Mouse (Mus musculus): ENCODE measurements around the gene Zbtb38. TPM values are rescaled to one million over a fixed set of nuclear protein-coding genes. Genes with fewer than 3 reads are reported as not detected.

Zbtb38 gene
- total RNA-seq, 2 experiments from 2014 or later: 28.5 to 35.0 TPM

DNA sequence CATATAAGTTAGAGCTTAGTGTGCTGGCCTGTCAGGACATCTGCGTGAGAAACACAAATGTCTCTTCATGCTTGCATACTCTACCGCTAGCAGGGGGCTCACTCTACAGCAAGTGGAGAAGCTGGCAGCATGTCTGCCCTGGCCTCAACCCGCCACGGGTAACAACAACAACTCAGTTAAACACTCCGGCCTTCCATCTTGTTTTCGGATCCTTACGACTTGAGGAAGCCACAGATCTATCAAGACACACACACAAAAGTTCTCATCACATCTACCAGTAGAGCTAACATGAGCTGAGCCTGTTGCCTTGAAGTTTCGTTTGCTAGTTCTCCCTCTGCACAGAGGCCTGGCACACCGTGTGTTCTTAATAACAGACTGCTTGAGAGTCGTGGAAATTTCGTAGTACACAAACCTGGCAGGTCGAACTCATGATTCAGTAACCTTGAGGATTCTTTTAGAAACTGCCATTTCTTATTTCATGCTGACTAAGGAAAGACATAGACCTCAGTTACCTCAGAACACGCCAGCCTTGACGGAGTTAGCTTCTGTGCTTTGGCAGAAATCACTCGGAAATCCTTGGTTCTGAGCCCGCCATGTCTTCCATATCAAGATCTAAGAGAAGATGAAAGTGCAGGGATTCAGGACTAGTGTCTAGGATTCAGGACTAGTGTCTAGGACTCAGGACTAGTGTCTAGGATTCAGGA, 34.8 kb downstream of the Zbtb38 start:
- intact Hi-C loops (cut with DNase I): loop anchor here (2.0 kb wide), 1 partner anchor 39 kb away; no protein-coding TSS in a partner anchor
- no peak for DNase-seq

GRCm38 (mm10) chr9:96716735-96717444, 35.7 kb downstream of the Zbtb38 start:
- intact Hi-C loops (cut with DNase I): no loop called here
- no peak for DNase-seq

DNA sequence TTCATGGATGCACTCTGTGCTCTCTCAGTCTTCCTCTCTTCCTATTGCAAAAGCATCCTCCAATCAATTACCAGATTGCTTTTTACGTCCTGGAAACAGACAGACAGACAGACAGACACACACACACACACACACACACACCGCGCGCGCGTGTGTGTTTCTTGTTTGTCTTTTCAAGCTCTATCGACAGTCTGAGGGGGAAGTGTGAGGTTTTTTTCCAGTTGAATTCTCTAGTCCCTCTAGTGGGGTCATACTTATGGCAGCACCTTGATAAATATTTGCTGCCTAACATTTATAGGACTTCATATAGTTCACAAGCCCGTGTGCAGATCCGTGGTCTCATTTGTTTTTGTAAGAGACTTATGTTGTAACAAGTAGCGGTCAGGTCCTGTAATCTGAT, 36.5 kb downstream of the Zbtb38 start:
- intact Hi-C loops (cut with DNase I): no loop called here
- DNase-seq: no peak

DNA sequence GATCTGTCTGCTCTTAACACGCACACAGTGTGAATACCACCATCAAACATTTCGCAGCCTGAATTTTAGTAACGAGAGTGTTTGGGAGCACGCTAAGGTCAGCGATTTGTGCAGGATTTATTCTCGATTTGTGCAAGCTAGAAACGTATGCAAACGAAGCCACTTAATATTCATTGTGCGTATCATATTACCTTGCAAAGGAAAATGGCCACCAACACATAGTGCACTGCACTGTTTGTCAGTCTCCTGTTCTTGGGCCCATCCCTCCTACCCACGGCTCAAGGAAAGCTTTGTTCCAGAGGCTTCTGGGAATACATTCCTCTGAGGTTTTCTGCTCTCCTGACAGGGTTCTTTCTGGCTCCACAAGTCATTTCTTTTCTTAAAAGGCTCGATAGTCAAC, 37.5 kb downstream of the Zbtb38 start:
- intact Hi-C loops (cut with DNase I): no loop called here
- no peak for DNase-seq

- no peak for DNase-seq
- intact Hi-C loops (cut with DNase I): no loop called here
Measured at GRCm38 (mm10) chr9:96713472-96714390, 38.9 kb downstream of the Zbtb38 start.

DNA sequence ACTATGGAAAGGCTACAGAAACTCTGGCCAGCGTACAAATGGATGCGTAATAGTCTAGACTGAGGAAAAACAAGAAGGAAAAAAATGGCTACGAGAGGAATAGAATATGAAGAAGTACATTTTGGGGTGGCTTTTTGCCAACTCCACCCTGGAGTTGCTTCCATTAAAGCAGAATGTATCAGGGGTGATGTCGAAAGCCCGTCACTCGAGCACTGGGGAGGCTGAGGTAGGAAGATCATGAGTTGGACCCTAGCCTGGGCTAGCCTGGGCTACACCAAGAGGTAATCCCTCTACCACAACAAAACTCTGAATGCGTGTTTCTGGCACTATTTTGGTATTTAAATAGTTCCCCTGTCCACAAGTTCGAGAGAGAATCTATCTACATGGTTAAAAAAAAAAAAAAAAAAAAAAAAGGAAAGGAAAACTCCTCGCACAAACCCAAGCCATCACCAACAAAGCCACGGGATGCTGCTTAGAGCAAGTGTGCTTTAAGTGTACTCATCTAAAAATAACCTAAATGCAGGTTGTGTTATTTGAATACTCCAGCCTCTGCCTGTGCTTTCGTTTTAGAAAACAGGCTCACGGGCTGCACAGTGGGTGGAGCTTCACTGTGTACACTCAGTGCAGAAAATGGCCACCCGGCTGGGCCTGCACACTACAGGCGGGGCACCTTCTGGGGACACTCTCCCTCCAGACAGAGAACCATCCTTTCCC, 39.7 kb downstream of the Zbtb38 start:
- DNase-seq: peak; percentile 59 to 61
- intact Hi-C loops (cut with DNase I): no loop called here

- no peak for DNase-seq
- intact Hi-C loops (cut with DNase I): no loop called here
Measured at GRCm38 (mm10) chr9:96712045-96712444, 40.6 kb downstream of the Zbtb38 start.

DNA sequence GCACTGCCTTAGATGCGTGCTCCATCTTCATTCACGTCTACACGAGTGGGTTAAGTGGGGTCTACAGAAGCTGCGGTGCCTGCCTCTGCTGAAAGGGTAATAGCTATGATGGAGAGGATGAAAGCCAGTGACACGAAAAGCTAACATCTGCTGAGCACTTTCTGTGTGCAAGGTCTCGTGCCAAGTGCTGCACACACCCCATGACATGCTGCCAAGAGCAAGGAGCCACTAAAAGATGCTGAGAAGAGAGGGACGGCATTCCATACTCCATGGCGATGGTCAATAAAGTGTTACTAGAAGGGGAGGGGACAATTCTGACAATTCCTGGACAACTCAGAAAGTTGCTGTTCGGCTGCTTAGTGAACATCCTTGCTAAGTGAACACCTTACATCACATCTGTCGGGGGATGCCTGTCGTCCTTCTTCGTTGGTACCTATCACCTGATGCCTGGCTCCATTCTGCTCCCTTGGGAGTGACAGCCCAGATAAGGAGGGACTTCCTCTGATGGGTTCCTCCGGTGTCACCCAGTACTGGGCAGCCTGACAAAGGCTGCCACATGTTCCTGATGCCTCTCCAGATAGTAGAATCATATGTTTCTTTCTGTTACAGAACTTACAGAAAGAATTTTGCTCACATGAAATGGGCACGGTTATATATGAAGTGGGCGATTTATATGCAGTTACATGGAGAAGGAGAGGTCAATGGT, 42.2 kb downstream of the Zbtb38 start:
- intact Hi-C loops (cut with DNase I): no loop called here
- no peak for DNase-seq

GRCm38 (mm10) chr9:96708905-96709304, 43.7 kb downstream of the Zbtb38 start:
- no peak for DNase-seq
- intact Hi-C loops (cut with DNase I): no loop called here

DNA sequence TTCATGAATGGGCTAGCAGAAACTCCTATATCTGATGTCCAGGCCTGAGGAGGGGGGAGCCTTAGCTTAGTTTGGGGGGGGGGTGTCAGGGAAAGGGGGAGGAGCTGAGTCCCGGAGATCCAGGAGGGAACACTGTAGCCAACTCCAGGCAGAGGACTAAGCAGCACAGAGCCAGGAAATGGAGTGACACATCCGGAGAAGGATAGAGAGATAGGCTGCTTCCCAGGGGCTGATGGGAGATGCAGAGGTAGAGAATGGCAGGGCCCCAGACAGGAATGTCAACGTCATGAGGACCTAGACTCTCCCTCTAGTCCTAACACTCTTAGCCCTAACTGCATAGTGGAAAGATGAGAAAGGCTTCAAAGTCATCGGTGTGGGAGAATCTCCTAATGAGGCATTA, 44.7 kb downstream of the Zbtb38 start:
- DNase-seq: no peak
- intact Hi-C loops (cut with DNase I): no loop called here

DNA sequence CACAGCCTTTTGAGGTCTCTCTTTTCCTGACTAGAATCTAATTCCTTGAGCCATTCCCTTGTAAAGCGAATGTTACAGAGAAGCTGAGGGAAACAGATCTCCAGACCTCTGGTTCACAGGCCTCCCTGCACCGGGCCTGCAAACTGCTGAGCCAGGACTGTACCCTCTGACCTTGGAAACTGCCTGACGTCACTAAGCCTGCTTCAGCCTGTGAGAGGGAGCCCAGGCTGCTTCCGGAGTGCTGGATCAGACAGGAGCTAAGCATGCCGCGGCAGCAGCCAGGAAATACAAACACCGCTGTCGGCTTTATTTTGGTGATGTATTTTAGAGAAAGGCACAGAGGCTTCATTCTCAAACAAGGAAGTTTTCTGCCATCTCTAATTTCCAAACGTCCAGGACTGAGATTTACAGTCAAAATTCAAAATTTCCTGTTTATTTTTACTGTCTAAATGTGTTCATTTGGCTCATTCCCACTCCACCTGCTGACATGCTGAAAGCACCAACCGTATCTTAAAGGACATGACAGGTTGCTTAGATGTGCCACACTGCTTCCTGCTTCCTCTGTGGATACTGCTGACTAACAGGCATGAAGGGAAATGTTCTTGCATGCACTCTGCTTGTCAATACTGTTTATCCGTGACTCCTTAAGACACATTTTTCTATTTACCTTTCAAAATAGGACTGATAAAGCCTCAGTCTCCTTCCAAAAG, 46.9 kb downstream of the Zbtb38 start:
- intact Hi-C loops (cut with DNase I): no loop called here
- DNase-seq: peak; percentile 73 to 80

- no peak for DNase-seq
- intact Hi-C loops (cut with DNase I): no loop called here
Measured at GRCm38 (mm10) chr9:96704935-96705334, 47.7 kb downstream of the Zbtb38 start.

DNA sequence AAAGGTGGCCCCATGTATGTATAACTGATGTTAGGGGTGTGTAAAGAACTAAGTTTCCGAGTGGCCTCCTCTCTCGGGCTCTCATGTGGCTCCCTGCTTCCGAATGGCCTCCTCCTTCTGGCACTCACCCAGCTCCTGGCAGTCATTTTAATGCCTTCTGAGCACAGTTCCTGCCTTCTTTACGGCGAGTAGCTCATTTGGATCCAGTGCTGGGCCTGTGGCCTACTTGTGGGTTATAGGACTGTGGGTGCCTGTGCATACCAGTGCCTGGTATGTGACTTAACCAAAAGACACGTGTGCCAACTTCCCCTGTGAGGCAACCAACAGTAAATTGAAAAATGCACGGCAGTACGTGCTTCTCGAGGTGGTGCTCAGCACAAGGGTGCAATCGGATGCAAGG, 50.7 kb downstream of the Zbtb38 start:
- intact Hi-C loops (cut with DNase I): no loop called here
- DNase-seq: no peak

DNA sequence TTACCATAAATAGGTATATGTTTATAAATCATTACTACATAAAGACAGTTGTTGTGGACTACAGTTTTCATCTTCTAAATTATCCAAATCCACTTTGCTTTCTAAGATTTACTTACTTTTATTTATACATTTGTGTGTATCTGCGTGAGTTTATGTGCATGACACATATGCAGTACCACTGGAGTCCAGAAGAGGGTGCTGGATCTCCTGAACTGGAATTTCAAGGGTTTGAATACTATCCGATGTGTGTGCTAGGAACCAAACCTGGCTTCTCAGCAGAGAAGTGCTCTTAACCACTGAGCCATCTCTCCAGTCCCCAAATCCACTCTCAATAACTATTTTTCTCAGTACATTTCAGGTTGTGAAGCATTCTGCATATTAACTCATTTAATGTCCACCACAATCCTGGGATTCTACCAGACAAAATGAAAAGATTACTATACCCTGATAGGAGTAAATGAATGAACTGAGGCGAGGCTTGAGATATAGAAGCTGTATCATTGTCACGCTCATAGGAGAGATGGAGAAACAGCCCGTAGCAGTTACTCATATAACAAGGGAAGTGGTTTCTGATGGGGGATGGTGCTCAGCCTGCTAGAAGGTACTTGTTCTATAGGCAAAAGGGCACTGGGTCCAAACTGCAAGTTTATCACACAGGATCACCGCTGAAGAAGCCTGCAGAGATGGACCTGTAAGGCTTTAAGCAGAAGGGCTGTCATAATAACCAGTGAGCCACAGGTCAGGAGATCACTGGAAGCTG, 53.2 kb downstream of the Zbtb38 start:
- DNase-seq: no peak
- intact Hi-C loops (cut with DNase I): no loop called here

- intact Hi-C loops (cut with DNase I): no loop called here
Measured at GRCm38 (mm10) chr9:96696788-96697492, 55.7 kb downstream of the Zbtb38 start.

GRCm38 (mm10) chr9:96696141-96696561, 56.5 kb downstream of the Zbtb38 start:
- intact Hi-C loops (cut with DNase I): no loop called here

More at GRCm38 (mm10) chr9:96696788-96697492, 55.7 kb downstream of the Zbtb38 start:
- DNase-seq: no peak

DNA sequence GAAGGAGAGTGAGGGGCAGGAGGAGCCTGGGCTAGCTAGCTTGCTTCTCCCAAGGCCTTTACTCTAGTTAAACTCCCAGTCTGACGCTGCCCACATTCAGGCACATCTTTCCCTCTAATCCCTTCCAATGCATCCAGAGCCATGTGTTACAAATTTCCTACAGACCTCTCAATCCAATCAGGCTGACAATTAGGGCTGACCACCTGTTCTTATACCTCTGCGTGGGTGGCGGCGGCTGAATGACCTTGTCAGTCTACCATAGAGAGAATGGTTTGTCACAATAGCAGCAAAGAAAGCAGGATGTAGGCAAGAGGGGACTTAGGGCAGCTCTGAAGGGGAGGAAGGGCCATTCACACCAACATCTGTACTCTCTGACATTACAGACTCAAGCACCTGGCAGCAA, 62.2 kb downstream of the Zbtb38 start:
- intact Hi-C loops (cut with DNase I): no loop called here
- no peak for DNase-seq

More at GRCm38 (mm10) chr9:96696141-96696561, 56.5 kb downstream of the Zbtb38 start:
- DNase-seq: no peak

- DNase-seq: no peak
- intact Hi-C loops (cut with DNase I): no loop called here
Measured at GRCm38 (mm10) chr9:96689076-96689475, 63.6 kb downstream of the Zbtb38 start.
